Mouse (Mus musculus) layer of hippocampus, postnatal 10 days (tissue): ENCODE results near the gene Il12a. TPM values are rescaled to one million over a fixed set of nuclear protein-coding genes. Genes with fewer than 3 reads are reported as not detected.
"Not testable (repeated sequence)": the region's sequence is repeated elsewhere in the genome, so short reads cannot be mapped to it uniquely, and the experiment has no call there.

ENCODE experiments used
- DNase-seq, 2 experiments: peaks; one replicate each; pipeline ENCODE4 v3.0.0; 2021; ENCODE audit warnings: low spot score in 2 of 2
- total RNA-seq, 2 experiments: library from RNA; stranded (reverse); gene quantifications; 2 replicates each; pipeline ENCODE4 v1.2.3; 2021

The Il12a gene
- total RNA-seq, 2 experiments from 2014 or later, result 0.62 TPM; not detected in 1

- no peak for DNase-seq
Measured at GRCm38 (mm10) chr3:68741955-68742354, 51.5 kb downstream of the Il12a start.

- no peak for DNase-seq
Measured at GRCm38 (mm10) chr3:68742718-68743471, 52.5 kb downstream of the Il12a start.

- no peak for DNase-seq
Measured at GRCm38 (mm10) chr3:68743472-68743732, 53.0 kb downstream of the Il12a start.

GRCm38 (mm10) chr3:68744162-68744561 is 53.7 kb downstream of the Il12a start:
- DNase-seq, result no peak

GRCm38 (mm10) chr3:68745033-68745432 is 54.6 kb downstream of the Il12a start:
- DNase-seq, result no peak

- not testable (repeated sequence) for DNase-seq
Measured at GRCm38 (mm10) chr3:68746282-68746681, 55.8 kb downstream of the Il12a start.

Other genes starting within 250 kb of the Il12a start
- 1 to 10 TPM; 9.1 to 9.4 TPM for gene 1110032F04Rik, start 178.9 kb downstream of the Il12a start, total RNA-seq